Mouse (Mus musculus): ENCODE data around the gene Rpl18a. TPM values are rescaled to one million over a fixed set of nuclear protein-coding genes. Genes with fewer than 3 reads are reported as not detected.
A peak's percentile ranks its signal among the peaks of the same experiment; 100 is the strongest.
"Not testable (repeated sequence)": the region's sequence is repeated elsewhere in the genome, so short reads cannot be mapped to it uniquely, and the experiment has no call there.

Gene Rpl18a
- total RNA-seq, 2 experiments from 2014 or later = 492 to 1,896 TPM

DNA sequence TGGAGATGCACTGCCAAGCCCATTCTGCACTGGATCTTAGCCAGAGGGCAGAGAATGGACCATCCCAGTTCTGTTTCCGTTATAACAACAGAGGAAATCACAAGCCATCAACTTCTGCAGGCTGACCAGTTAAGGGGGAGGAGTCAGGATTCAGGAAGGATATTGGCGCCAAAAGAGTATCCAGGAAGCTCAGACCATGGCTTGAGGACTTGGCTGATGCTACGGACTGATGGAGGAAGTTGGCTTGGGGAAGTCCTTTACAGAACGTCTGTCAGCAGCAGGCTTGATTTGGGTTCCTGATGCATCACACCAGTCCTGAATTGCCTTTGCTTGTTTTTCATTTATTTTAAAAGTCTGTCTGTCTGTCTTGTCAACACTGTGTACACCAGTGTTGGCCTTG is 7.3 kb upstream of the Rpl18a start:
- no peak for ATAC-seq (replicated peaks; ENCODE audit: low FRiP score, poor library complexity, severe bottlenecking)

DNA sequence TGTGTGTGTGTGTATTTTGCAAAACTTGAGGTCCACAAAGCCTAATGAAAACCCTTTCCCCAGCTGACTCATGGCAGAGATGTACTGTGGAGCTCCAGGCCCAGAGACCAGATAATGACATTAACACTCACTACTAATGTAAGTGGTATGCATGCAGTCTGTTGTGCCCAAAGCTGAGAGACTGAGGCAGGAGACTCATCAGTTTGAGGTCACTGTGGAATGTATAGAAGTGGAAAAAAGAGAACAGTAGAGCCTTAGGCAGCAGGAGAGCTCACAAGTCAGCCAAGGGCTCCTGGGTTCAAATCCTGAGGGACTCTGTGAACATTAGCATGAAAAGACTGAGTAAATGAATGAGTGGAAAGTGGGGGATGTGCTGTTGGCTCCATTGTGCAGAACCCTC is 6.4 kb upstream of the Rpl18a start:
- no peak for ATAC-seq (replicated peaks; ENCODE audit: low FRiP score, poor library complexity, severe bottlenecking)

GRCm38 (mm10) chr8:70903112-70903511 is 5.9 kb upstream of the Rpl18a start:
- ATAC-seq (replicated peaks; ENCODE audit: low FRiP score, poor library complexity, severe bottlenecking) = no peak

DNA sequence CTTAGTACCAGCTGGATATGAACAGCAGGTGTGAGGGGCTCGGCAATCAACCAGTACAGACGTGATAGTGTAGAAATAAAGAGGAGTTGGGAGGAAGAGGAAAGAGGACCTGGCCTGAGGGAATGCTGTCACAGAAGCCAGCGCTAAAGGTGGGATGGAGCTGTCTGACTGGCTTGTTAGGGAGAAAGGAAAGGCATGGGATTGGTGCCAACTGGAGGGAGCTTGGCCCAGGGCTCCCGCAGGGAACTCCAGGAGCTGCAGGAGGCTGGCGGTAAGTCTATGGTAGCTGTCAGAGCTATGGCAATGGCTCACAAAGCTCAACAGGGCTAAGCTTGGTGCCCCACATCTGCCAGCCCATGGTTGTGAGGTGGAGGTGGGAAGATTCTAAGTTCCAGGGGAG is 5.0 kb upstream of the Rpl18a start:
- ATAC-seq (replicated peaks; ENCODE audit: low FRiP score, poor library complexity, severe bottlenecking) = no peak

DNA sequence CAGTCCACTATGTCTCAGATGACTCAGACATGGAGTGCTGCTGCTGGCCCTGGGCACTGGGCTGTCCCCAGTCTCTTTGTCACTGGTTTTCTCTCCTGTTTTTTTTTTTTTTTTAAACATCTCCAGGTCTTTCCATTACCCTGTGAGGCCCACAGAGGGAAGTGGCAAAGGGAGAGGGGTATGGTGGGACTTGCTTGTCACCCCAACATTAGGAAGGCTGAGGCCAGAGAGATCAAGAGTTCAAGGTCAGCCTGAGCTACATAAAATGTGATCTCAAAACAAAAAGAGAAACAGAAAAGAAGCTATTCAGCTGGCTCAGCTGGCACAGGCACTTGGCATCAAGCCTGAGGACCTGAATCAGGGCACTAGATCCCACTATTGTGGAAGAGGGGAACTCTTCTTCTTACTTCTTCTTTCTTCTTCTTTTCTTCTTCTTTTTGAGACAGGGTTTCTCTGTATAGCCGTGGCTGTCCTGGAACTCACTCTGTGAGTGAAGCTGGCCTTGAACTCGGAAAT is 3.7 kb upstream of the Rpl18a start:
- ATAC-seq (replicated peaks; ENCODE audit: low FRiP score, poor library complexity, severe bottlenecking) = no peak

DNA sequence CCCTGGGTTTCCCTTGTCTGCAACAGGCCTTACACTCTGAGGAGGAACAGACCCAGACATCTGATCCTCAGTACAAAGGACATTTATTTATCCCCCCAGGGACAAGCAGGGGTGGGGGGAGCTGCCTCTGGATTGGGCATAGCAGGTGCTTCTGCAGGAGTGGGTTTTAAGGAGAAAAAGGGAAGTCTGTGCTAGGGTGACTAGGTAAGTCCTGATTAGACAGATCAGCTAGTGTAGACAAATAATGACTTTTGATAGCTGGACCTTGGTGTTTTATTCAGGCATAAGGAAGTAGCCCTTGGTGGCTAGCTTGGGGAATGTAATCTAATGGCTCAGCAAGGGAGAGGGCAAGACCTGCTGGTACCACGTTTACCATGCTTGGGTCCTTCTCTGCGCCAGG is 2.0 kb upstream of the Rpl18a start:
- ATAC-seq (replicated peaks; ENCODE audit: low FRiP score, poor library complexity, severe bottlenecking) = no peak

- no peak for ATAC-seq (replicated peaks; ENCODE audit: low FRiP score, poor library complexity, severe bottlenecking)
Observed at GRCm38 (mm10) chr8:70898661-70899198, 1.5 kb upstream of the Rpl18a start.

DNA sequence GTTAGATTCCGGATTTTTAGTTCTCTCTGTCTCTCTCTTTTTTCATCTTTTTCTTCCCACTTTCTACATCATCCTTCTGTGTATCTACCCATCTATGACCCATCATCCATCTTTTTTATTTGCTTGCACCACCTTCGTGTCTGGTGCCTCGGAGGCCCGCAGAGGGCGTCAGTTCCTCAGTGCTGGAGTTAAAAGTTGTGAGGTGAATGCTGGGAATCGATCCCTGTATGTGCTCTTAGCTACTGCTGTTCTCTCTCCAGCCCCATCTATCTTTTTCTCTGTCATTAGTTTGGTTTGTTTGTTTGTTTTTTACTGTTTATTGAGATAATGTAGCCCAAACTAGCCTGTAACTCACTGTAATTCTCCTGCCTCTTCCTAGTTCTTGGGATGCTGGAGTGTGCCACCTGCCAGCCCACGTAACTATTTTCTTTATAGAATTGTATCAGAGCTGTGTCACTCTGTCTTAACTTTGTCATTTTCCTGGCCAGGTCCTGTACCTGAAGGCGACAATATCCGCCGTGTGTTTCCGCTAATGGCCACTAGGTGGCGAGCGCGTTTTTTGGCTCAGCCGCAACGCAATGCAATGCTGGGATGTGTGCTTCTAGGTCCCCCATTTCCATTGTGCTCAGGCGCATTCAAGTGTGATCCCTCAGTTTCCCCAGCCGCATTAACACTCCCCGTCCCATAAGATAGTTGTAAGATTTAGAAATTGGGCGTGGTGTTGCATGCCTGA is 635 bp upstream of the Rpl18a start:
- peak; percentile 68 for ATAC-seq (replicated peaks; ENCODE audit: low FRiP score, poor library complexity, severe bottlenecking)

DNA sequence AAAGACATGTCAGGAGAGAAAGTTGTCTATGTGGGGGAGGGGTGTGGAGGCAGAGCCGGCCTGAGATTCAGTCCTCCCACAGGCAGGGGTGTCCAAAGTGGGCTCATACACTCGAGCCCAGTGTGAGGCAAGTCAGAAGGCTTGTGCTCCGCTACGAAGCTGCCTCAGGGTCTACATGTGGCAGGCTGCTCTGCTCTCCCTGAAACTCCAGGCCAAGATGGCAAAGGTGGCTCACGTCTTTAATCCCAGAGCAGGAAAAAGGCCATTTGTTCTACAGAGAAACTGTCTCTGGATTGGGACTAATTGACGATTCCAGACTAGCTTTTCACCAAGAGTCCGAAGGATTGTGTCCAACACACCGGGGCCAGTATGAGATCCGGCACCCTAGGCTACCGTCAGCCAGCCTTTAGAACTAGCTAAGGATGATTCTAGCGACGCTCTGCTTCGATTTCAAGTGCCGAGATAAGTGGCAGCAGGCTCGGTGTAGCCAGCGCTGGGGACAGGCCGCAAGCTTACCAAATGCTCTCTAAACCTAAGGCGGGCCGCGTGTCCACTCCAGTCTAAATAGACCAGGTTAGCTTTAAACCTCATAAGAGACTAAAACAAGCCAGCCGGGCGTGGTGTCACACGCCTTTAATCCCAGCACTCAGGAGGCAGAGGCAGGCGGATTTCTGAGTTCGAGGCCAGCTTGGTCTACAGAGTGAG is 744 bp downstream of the Rpl18a start:
- ATAC-seq (replicated peaks; ENCODE audit: low FRiP score, poor library complexity, severe bottlenecking) = no peak

- ATAC-seq (replicated peaks; ENCODE audit: low FRiP score, poor library complexity, severe bottlenecking) = not testable (repeated sequence)
Observed at GRCm38 (mm10) chr8:70895571-70896259, 1.5 kb downstream of the Rpl18a start.

- no peak for ATAC-seq (replicated peaks; ENCODE audit: low FRiP score, poor library complexity, severe bottlenecking)
Observed at GRCm38 (mm10) chr8:70894771-70895545, 2.3 kb downstream of the Rpl18a start.

DNA sequence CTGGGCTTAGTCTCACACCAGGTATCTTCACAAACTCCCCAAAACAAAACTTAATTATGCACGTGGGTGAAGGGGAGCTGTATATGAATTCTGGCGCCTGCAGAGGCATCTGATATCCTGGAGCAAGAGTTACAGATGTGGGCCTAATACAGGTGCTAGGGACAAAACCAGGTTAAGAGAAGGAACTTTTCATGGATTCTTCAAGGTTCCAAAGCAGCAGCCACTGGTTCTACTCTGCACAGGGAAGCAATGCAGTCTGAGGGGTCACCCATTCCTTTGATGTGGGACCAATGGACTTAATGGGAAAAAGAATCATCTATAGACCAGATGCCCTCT is 2.9 kb downstream of the Rpl18a start:
- ATAC-seq (replicated peaks; ENCODE audit: low FRiP score, poor library complexity, severe bottlenecking) = no peak

- 0 out of 2 replicates have a peak, but pooled peaks have one; percentile 27 for ATAC-seq (replicated peaks; ENCODE audit: low FRiP score, poor library complexity, severe bottlenecking)
Observed at GRCm38 (mm10) chr8:70893656-70894384, 3.4 kb downstream of the Rpl18a start.

DNA sequence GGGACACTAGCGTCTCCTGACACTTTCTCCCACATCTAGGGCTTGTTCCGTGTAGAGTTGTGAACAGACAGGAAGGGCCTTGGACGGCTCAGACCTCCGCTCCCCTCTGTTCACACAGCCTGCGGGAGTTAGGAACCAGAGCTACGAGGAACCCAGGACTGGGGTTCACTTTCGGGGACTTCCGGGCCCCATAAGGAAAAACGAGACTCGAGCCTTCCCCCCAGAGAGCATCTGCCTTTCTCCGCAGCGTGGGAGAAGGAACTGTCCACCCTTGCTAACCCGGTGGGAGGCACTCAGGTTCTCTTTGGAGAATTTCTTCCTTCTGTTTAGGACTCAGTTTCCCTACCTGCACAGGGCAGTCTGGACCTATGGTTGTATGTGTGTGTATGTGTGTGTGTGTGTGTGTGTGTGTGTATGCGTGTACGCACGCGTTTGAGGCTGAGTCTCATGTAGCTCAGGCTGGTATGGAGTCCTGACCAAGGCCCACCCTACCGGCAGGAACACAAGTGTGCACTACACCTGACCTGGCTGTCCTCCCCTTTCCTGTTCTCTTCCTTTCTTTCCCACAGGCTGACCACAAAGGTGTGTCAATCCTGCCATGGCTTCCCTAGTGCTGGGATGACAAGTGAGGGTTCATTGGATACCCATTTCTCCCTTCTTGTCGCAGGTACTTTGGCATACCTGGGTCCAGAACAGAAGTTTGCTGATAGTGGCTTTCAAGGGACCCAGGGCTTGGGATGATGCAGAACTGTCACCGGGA is 4.1 kb downstream of the Rpl18a start:
- no peak for ATAC-seq (replicated peaks; ENCODE audit: low FRiP score, poor library complexity, severe bottlenecking)

DNA sequence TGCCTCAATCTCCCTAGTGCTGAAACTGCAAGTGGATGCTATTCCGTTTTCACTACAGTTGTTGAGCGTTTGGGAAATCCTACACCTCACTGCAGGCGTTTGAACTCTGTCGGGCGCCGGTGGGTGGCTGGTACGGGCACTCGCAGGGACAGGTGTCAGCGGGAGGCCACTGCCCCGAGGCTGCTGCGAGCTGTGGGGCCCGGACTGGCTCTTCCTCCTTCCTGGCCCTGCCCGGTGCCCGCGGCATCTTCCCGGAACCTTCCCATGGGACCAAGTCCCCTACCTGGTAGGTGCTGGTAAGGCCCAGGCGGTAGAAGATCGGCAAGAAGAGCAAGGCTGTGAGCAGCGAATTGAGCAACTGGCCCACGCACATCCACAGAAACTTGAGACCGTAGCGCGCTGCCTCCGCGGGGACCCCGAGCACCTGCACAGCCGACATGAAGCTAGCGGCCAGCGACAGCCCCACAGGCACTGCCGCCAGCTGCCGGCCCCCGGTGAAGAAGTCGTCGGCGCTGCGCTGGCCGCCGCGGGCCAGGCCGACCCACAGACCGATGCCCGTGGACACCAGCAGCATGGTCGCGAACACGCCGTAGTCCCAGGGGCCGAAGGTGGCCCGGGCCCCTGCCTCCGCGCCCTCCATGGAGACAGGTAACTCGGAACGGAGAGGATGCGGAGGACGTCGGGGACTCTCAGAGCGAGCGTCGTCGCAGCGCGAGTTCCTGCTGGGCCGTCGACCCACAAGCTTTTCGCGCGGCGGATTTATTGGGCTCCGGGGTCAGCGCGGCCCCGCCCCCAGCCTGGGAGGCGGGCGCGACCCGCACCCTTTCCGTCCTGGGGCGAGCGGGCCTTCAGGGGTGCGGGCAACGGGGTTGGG is 5.0 kb downstream of the Rpl18a start, which contains the start of gene Slc5a5:
TSS of gene Slc5a5 (minus strand) at position 736 of the 874 bp plus-strand sequence.
- no peak for ATAC-seq (replicated peaks; ENCODE audit: low FRiP score, poor library complexity, severe bottlenecking)

GRCm38 (mm10) chr8:70891356-70891755 is 5.9 kb downstream of the Rpl18a start:
- ATAC-seq (replicated peaks; ENCODE audit: low FRiP score, poor library complexity, severe bottlenecking) = no peak

- no peak for ATAC-seq (replicated peaks; ENCODE audit: low FRiP score, poor library complexity, severe bottlenecking)
Observed at GRCm38 (mm10) chr8:70890656-70891055, 6.6 kb downstream of the Rpl18a start.
